Mouse (Mus musculus) spleen, adult 2 months (tissue): Measurements from ENCODE around the gene Cped1. TPM values are rescaled to one million over a fixed set of nuclear protein-coding genes. Genes with fewer than 3 reads are reported as not detected.
A peak's percentile ranks its signal among the peaks of the same experiment; 100 is the strongest.
"Not testable (repeated sequence)": the region's sequence is repeated elsewhere in the genome, so short reads cannot be mapped to it uniquely, and the experiment has no call there.

Experiments
- DNase-seq, 2 experiments: peaks; one replicate each; pipeline versions ENCODE4 v3.0.0 to v3.0.0-alpha.2; 2012 to 2021; ENCODE audit warnings: low spot score in 2 of 2, low read depth in 1 of 2
- H3K27ac ChIP-seq: fragments of 200-500 bp; 2 replicates; pipeline ENCODE4 v1.5.1; 2012; ENCODE audit warnings: low read length, inconsistent platforms; ENCODE audit not compliant: insufficient read depth
- H3K27me3 ChIP-seq: fragments of 200-500 bp; 2 replicates; pipeline ENCODE4 v1.6.1; 2012; ENCODE audit warnings: mild to moderate bottlenecking, moderate library complexity, low read length, inconsistent platforms; ENCODE audit not compliant: control insufficient read depth, insufficient read depth
- H3K36me3 ChIP-seq: fragments of 200-500 bp; 2 replicates; pipeline ENCODE4 v1.6.1; 2012; ENCODE audit warnings: mild to moderate bottlenecking, low read length, inconsistent platforms; ENCODE audit not compliant: control insufficient read depth, insufficient read depth
- H3K4me1 ChIP-seq: fragments of 200-500 bp; 2 replicates; pipeline ENCODE4 v1.6.1; 2011; ENCODE audit warnings: inconsistent platforms; ENCODE audit not compliant: control insufficient read depth, insufficient read depth, insufficient read length
- H3K4me3 ChIP-seq: fragments of 200-500 bp; 2 replicates; pipeline ENCODE4 v1.5.1; 2011; ENCODE audit warnings: mild to moderate bottlenecking, inconsistent platforms; ENCODE audit not compliant: insufficient read depth, insufficient read length; ENCODE audit errors: extremely low read depth
- CTCF ChIP-seq: fragments of 200-500 bp; IDR thresholded peaks from 2 replicates; pipeline ENCODE4 v1.5.1; 2011; ENCODE audit warnings: mild to moderate bottlenecking, inconsistent platforms; ENCODE audit not compliant: insufficient read depth, insufficient read length, insufficient replicate concordance; ENCODE audit errors: extremely low read depth
- POLR2A ChIP-seq: fragments of 200-500 bp; IDR thresholded peaks from 2 replicates; pipeline ENCODE4 v1.6.1; 2011; ENCODE audit warnings: low read depth, low read length, inconsistent platforms
- WGBS: fragments of 180-500 bp; shearing (Covaris S2); methylation state at CpG from one replicate; pipeline ENCODE4 v1.1.7; 2018; 5-methylcytosine and 5-hydroxymethylcytosine counted together
- polyA plus RNA-seq: library from polyadenylated mRNA; depleted of rRNA; stranded (reverse); fragments of >200 nt; gene quantifications from 2 replicates; pipeline ENCODE4 v1.2.3, GENCODE M21; 2012

Cped1 gene
- polyA plus RNA-seq, 1 experiment, result 2.7 TPM

DNA sequence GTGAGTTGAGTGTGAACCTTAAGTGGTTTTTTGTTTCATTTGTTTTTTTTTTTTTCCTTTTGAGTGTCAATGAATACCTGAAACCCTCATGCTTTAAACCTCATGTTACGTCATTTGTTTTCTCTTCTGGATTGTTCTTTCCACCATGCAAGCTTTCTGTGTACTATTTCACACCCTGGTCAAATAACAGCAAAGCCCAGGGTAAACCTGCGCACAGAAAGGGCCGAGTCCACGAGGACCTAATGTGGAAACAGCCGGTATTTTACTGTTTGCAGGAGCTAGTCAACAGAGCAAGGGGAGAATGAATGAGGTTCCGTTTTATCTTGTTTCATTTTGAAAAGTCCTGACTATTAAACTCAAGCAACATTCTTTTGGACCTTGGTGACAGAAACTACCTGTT lies 128.4 kb downstream of the Cped1 start:
- Histone ChIP-seq H3K4me3 (no peak overlapping the region), H3K4me1 (no peaks in the 10 kb centered on the region), H3K27me3 (no peaks in the 10 kb centered on the region), H3K36me3 (no peaks in the 10 kb centered on the region), H3K27ac (no peak overlapping the region)
- no peak for DNase-seq
- TF ChIP-seq POLR2A (no peak), CTCF (no peak)
- 94% methylated on average over 6 of the region's 6 CpGs for WGBS

DNA sequence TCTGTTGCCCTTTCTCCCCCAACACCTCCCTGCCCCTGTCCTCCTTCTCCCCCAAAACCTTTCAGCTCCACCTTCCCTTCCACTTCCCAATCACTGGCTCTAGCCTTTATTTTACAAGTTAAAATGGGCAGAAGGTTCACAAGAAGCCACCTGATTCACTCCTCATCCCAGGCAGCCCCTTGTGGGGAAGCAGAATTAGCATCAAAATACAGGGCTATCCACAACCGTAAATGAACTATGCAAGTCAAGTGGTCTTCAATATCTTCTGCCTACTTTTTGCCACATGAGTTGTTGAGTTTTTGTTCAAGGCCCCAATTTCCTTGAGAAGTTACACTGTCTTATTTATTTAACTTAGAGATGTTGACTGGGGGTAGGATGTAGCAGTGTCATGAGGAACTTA lies 131.0 kb downstream of the Cped1 start:
- Histone ChIP-seq H3K36me3 (no peaks in the 10 kb centered on the region), H3K4me1 (no peaks in the 10 kb centered on the region), H3K4me3 (no peak overlapping the region), H3K27ac (no peak overlapping the region), H3K27me3 (no peaks in the 10 kb centered on the region)
- DNase-seq, result no peak
- WGBS, result 91% methylated on average over 1 of the region's 1 CpGs
- TF ChIP-seq CTCF (no peak), POLR2A (no peak)

DNA sequence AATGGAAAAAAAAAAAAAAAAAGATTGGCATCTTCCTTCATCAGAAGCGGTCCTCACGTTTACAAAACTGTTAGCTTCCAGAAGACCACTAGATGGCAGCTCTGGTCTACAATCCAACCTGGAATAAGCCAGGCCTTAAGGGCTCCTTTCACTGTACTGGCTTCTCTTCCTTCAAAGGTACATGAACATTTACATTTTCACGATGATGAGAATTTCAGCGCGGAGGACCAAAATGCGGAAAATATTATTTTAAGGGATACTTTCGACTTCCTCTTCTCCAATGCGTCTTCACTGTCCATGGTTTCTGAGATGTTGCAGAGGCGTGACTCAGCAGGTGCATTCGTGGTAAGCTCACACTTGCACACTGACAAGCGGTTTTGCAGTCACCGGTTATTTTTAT lies 136.4 kb downstream of the Cped1 start:
- 9% methylated on average over 12 of the region's 12 CpGs for WGBS
- TF ChIP-seq POLR2A (no peak), CTCF (peak; percentile 28; the same call in 1 of the 2 replicates)
- H3K4me3 ChIP-seq, result no peak overlapping the region

DNA sequence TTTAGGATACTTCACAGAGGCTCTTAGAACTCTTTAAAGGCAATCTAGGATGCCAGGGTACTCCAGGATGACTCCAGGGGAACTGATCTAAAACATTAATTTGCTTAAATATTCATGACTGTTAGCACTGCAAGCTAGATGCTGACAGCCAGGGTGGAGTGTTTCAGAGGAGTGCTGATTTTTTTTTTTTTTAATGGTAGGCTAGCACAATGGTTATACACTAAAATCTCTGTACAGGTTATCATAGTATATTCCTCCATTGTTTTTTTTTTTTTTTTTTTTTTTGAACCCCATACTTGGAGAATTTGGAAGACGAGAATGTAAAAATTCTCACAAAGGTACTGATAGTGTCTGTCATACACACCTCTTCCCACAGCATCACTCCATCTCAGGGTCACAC lies 137.0 kb downstream of the Cped1 start:
- WGBS, result 100% methylated on average over 1 of the region's 1 CpGs
- H3K27ac ChIP-seq, result no peak overlapping the region
- H3K4me3 ChIP-seq, result no peak overlapping the region
- TF ChIP-seq POLR2A, result no peak
- TF ChIP-seq CTCF, result no peak
- H3K4me1 ChIP-seq, result no peaks in the 10 kb centered on the region
- no peaks in the 10 kb centered on the region for H3K27me3 ChIP-seq
- no peaks in the 10 kb centered on the region for H3K36me3 ChIP-seq
- no peak for DNase-seq

More for the DNA sequence above, 136.4 kb downstream of the Cped1 start:
- Histone ChIP-seq H3K27ac (no peak overlapping the region), H3K27me3 (no peaks in the 10 kb centered on the region), H3K36me3 (no peaks in the 10 kb centered on the region), H3K4me1 (no peaks in the 10 kb centered on the region)
- DNase-seq, result peak; percentile 12 to 22

DNA sequence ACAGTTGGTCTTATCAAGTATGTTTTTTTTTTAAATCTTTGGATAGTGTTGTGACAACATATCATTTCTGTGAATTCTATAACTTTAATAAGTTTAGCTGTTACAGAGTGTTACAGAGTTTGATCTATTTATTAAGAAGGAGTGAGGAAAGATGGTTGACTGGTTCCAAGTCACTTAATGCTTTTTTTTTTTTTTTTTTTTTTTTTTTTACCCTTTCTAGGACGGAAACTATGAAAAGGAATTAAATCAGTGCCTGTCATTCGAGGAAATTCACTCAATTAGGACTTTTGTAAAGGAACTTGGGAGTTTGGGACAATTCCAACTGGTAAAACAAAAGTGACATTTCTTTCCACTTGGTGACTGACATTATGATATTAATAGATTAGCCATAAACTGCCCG lies 137.6 kb downstream of the Cped1 start:
- no peak for DNase-seq
- no peak for TF ChIP-seq POLR2A
- no peak for TF ChIP-seq CTCF
- WGBS, result 73% methylated on average over 3 of the region's 3 CpGs

DNA sequence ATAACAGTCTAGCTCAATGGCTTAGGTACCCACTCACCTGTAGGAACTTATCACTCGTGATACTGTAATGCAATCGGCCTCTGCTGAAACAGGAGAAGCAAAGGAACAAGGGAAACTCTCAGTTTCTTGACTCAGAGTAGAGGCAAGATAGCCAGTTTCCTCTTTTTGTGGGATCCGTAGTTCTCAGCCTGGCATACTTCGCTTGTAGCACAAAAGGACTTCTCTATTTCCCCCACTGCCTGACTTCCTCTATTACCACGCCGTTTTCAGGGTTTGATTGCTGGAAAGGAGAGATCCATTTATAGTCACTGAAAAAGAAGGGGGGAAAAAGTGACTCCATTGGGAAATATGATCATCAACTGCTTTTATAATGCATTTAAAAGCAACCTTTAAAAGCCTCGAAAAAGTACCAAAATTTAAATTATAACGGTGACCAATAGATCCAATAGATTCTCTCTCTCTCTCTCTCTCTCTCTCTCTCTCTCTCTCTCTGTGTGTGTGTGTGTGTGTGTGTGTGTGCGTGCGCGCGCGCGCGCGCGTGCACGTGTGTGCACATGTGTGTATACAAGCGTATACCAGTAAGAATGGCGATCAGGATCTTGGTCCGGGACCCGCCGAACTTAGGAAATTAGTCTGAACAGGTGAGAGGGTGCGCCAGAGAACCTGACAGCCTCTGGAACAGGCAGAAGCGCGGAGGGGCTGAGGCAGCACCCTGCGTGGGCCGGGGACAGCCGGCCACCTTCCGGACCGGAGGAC lies 139.0 kb downstream of the Cped1 start:
- 65% methylated on average over 24 of the region's 31 CpGs for WGBS

More for the DNA sequence above, 137.6 kb downstream of the Cped1 start:
- H3K27ac ChIP-seq, result no peak overlapping the region
- H3K4me1 ChIP-seq, result no peaks in the 10 kb centered on the region
- H3K4me3 ChIP-seq, result no peak overlapping the region
- no peaks in the 10 kb centered on the region for H3K27me3 ChIP-seq
- no peaks in the 10 kb centered on the region for H3K36me3 ChIP-seq

DNA sequence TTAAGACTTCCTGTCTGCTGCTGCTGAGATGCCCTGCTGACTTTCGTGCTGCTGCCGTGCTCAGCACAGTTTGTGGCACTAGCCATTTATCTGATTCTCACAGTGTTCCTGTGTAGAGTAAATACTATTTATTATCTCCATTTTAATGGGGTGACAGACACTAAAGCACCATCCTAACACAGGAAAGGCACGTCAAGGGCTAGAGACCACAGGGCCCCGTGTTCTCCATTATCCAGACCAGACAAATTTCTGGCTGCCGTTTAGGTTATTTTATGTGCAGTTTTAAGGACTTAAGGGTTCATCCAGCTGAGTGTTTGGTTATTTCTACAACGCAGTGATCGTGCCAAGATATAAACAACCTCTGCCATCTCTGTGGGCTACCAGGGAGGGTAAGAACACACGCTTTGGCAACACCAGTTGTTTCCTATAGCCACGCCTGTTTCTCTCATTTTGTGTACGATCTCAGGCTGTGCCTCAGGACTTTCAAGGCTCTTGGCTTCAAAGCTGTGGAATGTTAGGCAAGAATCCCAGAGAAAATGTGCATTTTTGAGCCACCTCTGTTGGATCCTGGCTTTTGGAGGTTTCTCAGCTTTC lies 149.4 kb downstream of the Cped1 start:
- no peaks in the 10 kb centered on the region; the same call in 1 of the 2 replicates for H3K27me3 ChIP-seq
- no peaks in the 10 kb centered on the region for H3K36me3 ChIP-seq
- H3K4me3 ChIP-seq, result no peak overlapping the region
- 20% methylated on average over 10 of the region's 10 CpGs for WGBS
- DNase-seq, result no peak
- no peak overlapping the region for H3K27ac ChIP-seq
- H3K4me1 ChIP-seq, result no peaks in the 10 kb centered on the region
- TF ChIP-seq POLR2A, result no peak
- TF ChIP-seq CTCF, result no peak

More for the DNA sequence above, 139.0 kb downstream of the Cped1 start:
- H3K4me3 ChIP-seq, H3K4me1 ChIP-seq, H3K27me3 ChIP-seq, H3K36me3 ChIP-seq, DNase-seq, H3K27ac ChIP-seq: not testable (repeated sequence)
